Mouse (Mus musculus): ENCODE data around the gene Defb42. TPM values are rescaled to one million over a fixed set of nuclear protein-coding genes. Genes with fewer than 3 reads are reported as not detected.

The Defb42 gene
- polyA plus RNA-seq (2015; fragmentation: Nextera tagmentation; extraction: Ambion mirVana): 0.39 TPM in 1 of 2 replicates, not detected in the other

- Histone ChIP-seq H3K27ac (ENCODE audit: low read depth, low read length) (no peak within 1 kb of the TSS), H3K4me2 (replicated peaks; ENCODE audit: low read depth) (no peak within 1 kb of the TSS), H3K36me3 (ENCODE audit: control insufficient read depth, insufficient read depth) (no peaks in the 10 kb centered on the region), H3K4me1 (replicated peaks; ENCODE audit: control insufficient read depth, insufficient read depth, low read length) (no peaks in the 10 kb centered on the region), H3K9me3 (ENCODE audit: control insufficient read depth) (no peaks in the 10 kb centered on the region), H3K9ac (ENCODE audit: low read depth, low read length) (no peak within 1 kb of the TSS), H3K27me3 (replicated peaks; ENCODE audit: control insufficient read depth, insufficient read depth, low read length) (no peaks in the 10 kb centered on the region), H3K4me3 (ENCODE audit: low read depth, low read length) (no peak within 1 kb of the TSS)
- WGBS: 72% methylated on average over 3 of the region's 3 CpGs
- ATAC-seq: no peak
- TF ChIP-seq CTCF (IDR thresholded peaks at IDR 0.05; ENCODE audit: low read depth): no peak
These were observed at the start of gene Defb42 for GRCm38 (mm10) chr14:63046691-63047090. Defb42 (plus strand) TSS chr14:63046991.

- Histone ChIP-seq H3K27ac (ENCODE audit: low read depth, low read length) (no peak within 1 kb of the TSS), H3K4me3 (ENCODE audit: low read depth, low read length) (no peak within 1 kb of the TSS), H3K27me3 (replicated peaks; ENCODE audit: control insufficient read depth, insufficient read depth, low read length) (no peaks in the 10 kb centered on the region), H3K4me1 (replicated peaks; ENCODE audit: control insufficient read depth, insufficient read depth, low read length) (no peaks in the 10 kb centered on the region), H3K9ac (ENCODE audit: low read depth, low read length) (no peak within 1 kb of the TSS), H3K9me3 (ENCODE audit: control insufficient read depth) (no peaks in the 10 kb centered on the region), H3K4me2 (replicated peaks; ENCODE audit: low read depth) (no peak within 1 kb of the TSS), H3K36me3 (ENCODE audit: control insufficient read depth, insufficient read depth) (no peaks in the 10 kb centered on the region)
- ATAC-seq: no peak
- WGBS: 86% methylated on average over 8 of the region's 8 CpGs
- no peak for TF ChIP-seq CTCF (IDR thresholded peaks at IDR 0.05; ENCODE audit: low read depth)
These were observed 49.0 kb upstream of the Defb42 start, which contains the start of gene Defb47 for GRCm38 (mm10) chr14:62997777-62998176. Defb47 (plus strand) TSS chr14:62998077.

GRCm38 (mm10) chr14:62998977-62999376, 47.8 kb upstream of the Defb42 start:
- no peak overlapping the region for H3K4me2 ChIP-seq (replicated peaks; ENCODE audit: low read depth)
- H3K9me3 ChIP-seq (ENCODE audit: control insufficient read depth): no peaks in the 10 kb centered on the region
- no peak for ATAC-seq
- H3K4me3 ChIP-seq (ENCODE audit: low read depth, low read length): no peak overlapping the region
- 85% methylated on average over 4 of the region's 4 CpGs for WGBS
- H3K27ac ChIP-seq (ENCODE audit: low read depth, low read length): no peak overlapping the region
- no peak overlapping the region for H3K9ac ChIP-seq (ENCODE audit: low read depth, low read length)
- no peaks in the 10 kb centered on the region for H3K4me1 ChIP-seq (replicated peaks; ENCODE audit: control insufficient read depth, insufficient read depth, low read length)
- no peaks in the 10 kb centered on the region for H3K36me3 ChIP-seq (ENCODE audit: control insufficient read depth, insufficient read depth)
- TF ChIP-seq CTCF (IDR thresholded peaks at IDR 0.05; ENCODE audit: low read depth): no peak
- H3K27me3 ChIP-seq (replicated peaks; ENCODE audit: control insufficient read depth, insufficient read depth, low read length): no peaks in the 10 kb centered on the region

- Histone ChIP-seq H3K4me3 (ENCODE audit: low read depth, low read length) (no peak overlapping the region), H3K27me3 (replicated peaks; ENCODE audit: control insufficient read depth, insufficient read depth, low read length) (no peaks in the 10 kb centered on the region), H3K4me1 (replicated peaks; ENCODE audit: control insufficient read depth, insufficient read depth, low read length) (no peaks in the 10 kb centered on the region), H3K9me3 (ENCODE audit: control insufficient read depth) (no peaks in the 10 kb centered on the region), H3K9ac (ENCODE audit: low read depth, low read length) (no peak overlapping the region), H3K36me3 (ENCODE audit: control insufficient read depth, insufficient read depth) (no peaks in the 10 kb centered on the region), H3K27ac (ENCODE audit: low read depth, low read length) (no peak overlapping the region), H3K4me2 (replicated peaks; ENCODE audit: low read depth) (no peak overlapping the region)
- no peak for ATAC-seq
- no peak for TF ChIP-seq CTCF (IDR thresholded peaks at IDR 0.05; ENCODE audit: low read depth)
- 80% methylated on average over 2 of the region's 2 CpGs for WGBS
These were observed 44.2 kb upstream of the Defb42 start for GRCm38 (mm10) chr14:63002588-63002987.

- 94% methylated on average over 5 of the region's 5 CpGs for WGBS
- no peak within 1 kb of the TSS for H3K27ac ChIP-seq (ENCODE audit: low read depth, low read length)
- H3K4me1 ChIP-seq (replicated peaks; ENCODE audit: control insufficient read depth, insufficient read depth, low read length): no peaks in the 10 kb centered on the region
- no peak for TF ChIP-seq CTCF (IDR thresholded peaks at IDR 0.05; ENCODE audit: low read depth)
- H3K27me3 ChIP-seq (replicated peaks; ENCODE audit: control insufficient read depth, insufficient read depth, low read length): no peaks in the 10 kb centered on the region
- H3K9me3 ChIP-seq (ENCODE audit: control insufficient read depth): 0 out of 2 replicates have a peak, but pooled peaks cover 2% of the 10 kb centered on the region
- no peak within 1 kb of the TSS for H3K4me3 ChIP-seq (ENCODE audit: low read depth, low read length)
- H3K36me3 ChIP-seq (ENCODE audit: control insufficient read depth, insufficient read depth): no peaks in the 10 kb centered on the region
- no peak within 1 kb of the TSS for H3K4me2 ChIP-seq (replicated peaks; ENCODE audit: low read depth)
- ATAC-seq: no peak
- H3K9ac ChIP-seq (ENCODE audit: low read depth, low read length): no peak within 1 kb of the TSS
These were observed 35.3 kb upstream of the Defb42 start, which contains the start of gene Defb43 for GRCm38 (mm10) chr14:63011471-63011870. Defb43 (plus strand) TSS chr14:63011771.

- Histone ChIP-seq H3K9ac (ENCODE audit: low read depth, low read length) (no peak overlapping the region), H3K36me3 (ENCODE audit: control insufficient read depth, insufficient read depth) (no peaks in the 10 kb centered on the region), H3K4me3 (ENCODE audit: low read depth, low read length) (no peak overlapping the region), H3K27ac (ENCODE audit: low read depth, low read length) (no peak overlapping the region), H3K9me3 (ENCODE audit: control insufficient read depth) (0 out of 2 replicates have a peak, but pooled peaks cover 2% of the 10 kb centered on the region), H3K4me2 (replicated peaks; ENCODE audit: low read depth) (no peak overlapping the region), H3K27me3 (replicated peaks; ENCODE audit: control insufficient read depth, insufficient read depth, low read length) (no peaks in the 10 kb centered on the region), H3K4me1 (replicated peaks; ENCODE audit: control insufficient read depth, insufficient read depth, low read length) (no peaks in the 10 kb centered on the region)
- no peak for ATAC-seq
- WGBS: 72% methylated on average over 4 of the region's 4 CpGs
- no peak for TF ChIP-seq CTCF (IDR thresholded peaks at IDR 0.05; ENCODE audit: low read depth)
These were observed 33.7 kb upstream of the Defb42 start for GRCm38 (mm10) chr14:63013082-63013481.

GRCm38 (mm10) chr14:63014667-63015066, 32.1 kb upstream of the Defb42 start:
- H3K27me3 ChIP-seq (replicated peaks; ENCODE audit: control insufficient read depth, insufficient read depth, low read length): no peaks in the 10 kb centered on the region
- no peak for TF ChIP-seq CTCF (IDR thresholded peaks at IDR 0.05; ENCODE audit: low read depth)
- H3K36me3 ChIP-seq (ENCODE audit: control insufficient read depth, insufficient read depth): no peaks in the 10 kb centered on the region
- H3K9ac ChIP-seq (ENCODE audit: low read depth, low read length): no peak overlapping the region
- H3K9me3 ChIP-seq (ENCODE audit: control insufficient read depth): 0 out of 2 replicates have a peak, but pooled peaks cover 2% of the 10 kb centered on the region
- ATAC-seq: no peak
- WGBS: 84% methylated on average over 4 of the region's 4 CpGs
- H3K4me1 ChIP-seq (replicated peaks; ENCODE audit: control insufficient read depth, insufficient read depth, low read length): no peaks in the 10 kb centered on the region
- no peak overlapping the region for H3K4me2 ChIP-seq (replicated peaks; ENCODE audit: low read depth)
- H3K4me3 ChIP-seq (ENCODE audit: low read depth, low read length): no peak overlapping the region
- H3K27ac ChIP-seq (ENCODE audit: low read depth, low read length): no peak overlapping the region
